Mouse (Mus musculus) CH12.LX (cell line): ENCODE measurements around the gene Lrguk. TPM values are rescaled to one million over a fixed set of nuclear protein-coding genes. Genes with fewer than 3 reads are reported as not detected.

ENCODE experiments used
- DNase-seq: peaks from one replicate; pipeline ENCODE4 v3.0.0-alpha.2; 2013; ENCODE audit errors: extremely low read depth
- H3K27ac ChIP-seq: 2 replicates; pipeline ENCODE4 v1.5.1; 2012; ENCODE audit warnings: low read depth, mild to moderate bottlenecking, control low read depth, moderate library complexity; ENCODE audit not compliant: insufficient read depth
- H3K27me3 ChIP-seq: replicated peaks from 2 replicates; pipeline ENCODE3; 2012; ENCODE audit warnings: inconsistent platforms
- H3K36me3 ChIP-seq, 2 experiments: replicated peaks in 1 of 2; 2 replicates each; pipeline versions ENCODE3 to v1.6.1; 2012; ENCODE audit warnings: inconsistent platforms in 1 of 2, low read length in 1 of 2, mild to moderate bottlenecking in 1 of 2, mixed read lengths in 1 of 2, moderate library complexity in 1 of 2; ENCODE audit not compliant: control insufficient read depth in 1 of 2, insufficient read depth in 1 of 2
- H3K4me1 ChIP-seq, 2 experiments: 2 replicates each; pipeline ENCODE4 v1.6.1; 2012; ENCODE audit warnings: inconsistent platforms in 1 of 2, moderate library complexity in 1 of 2; ENCODE audit not compliant: insufficient read depth in 2 of 2, control insufficient read depth in 1 of 2
- H3K4me2 ChIP-seq: 2 replicates; pipeline ENCODE4 v1.6.1; 2012; ENCODE audit warnings: low read depth, mild to moderate bottlenecking, control low read depth; ENCODE audit not compliant: poor library complexity, insufficient read depth, severe bottlenecking
- H3K4me3 ChIP-seq, 3 experiments: fragments of 150-350 bp in 1 of 3; sonication (generic) in 1 of 3; replicated peaks in 1 of 3; 2 replicates each; pipeline versions ENCODE3 to v1.5.1; 2011 to 2012; ENCODE audit warnings: low read depth in 2 of 3, low read length in 2 of 3, mild to moderate bottlenecking in 2 of 3, moderate library complexity in 2 of 3, control low read depth in 1 of 3, improper control_type of control experiment in 1 of 3, inconsistent platforms in 1 of 3, mixed read lengths in 1 of 3; ENCODE audit not compliant: poor library complexity in 1 of 3
- H3K79me2 ChIP-seq: replicated peaks from 2 replicates; pipeline ENCODE4 v1.6.1; 2012; ENCODE audit warnings: mild to moderate bottlenecking, moderate library complexity; ENCODE audit not compliant: control insufficient read depth, poor library complexity, insufficient read depth, severe bottlenecking; ENCODE audit errors: extremely low read depth
- H3K9ac ChIP-seq: 2 replicates; pipeline ENCODE4 v1.6.1; 2012; ENCODE audit warnings: low read depth, mild to moderate bottlenecking, control low read depth, moderate library complexity; ENCODE audit not compliant: insufficient read depth
- H3K9me3 ChIP-seq: replicated peaks from 2 replicates; pipeline ENCODE3; 2012; ENCODE audit warnings: low read length, inconsistent platforms, mixed read lengths
- CHD1 ChIP-seq: IDR thresholded peaks from 2 replicates; pipeline ENCODE4 v1.6.1; 2012; ENCODE audit warnings: low read depth, low read length, improper control_type of control experiment, inconsistent platforms
- CHD2 ChIP-seq: IDR thresholded peaks from 2 replicates; pipeline ENCODE4 v1.6.1; 2011; ENCODE audit warnings: low read length, improper control_type of control experiment
- E2F4 ChIP-seq: IDR thresholded peaks from 2 replicates; pipeline ENCODE4 v1.6.1; 2011; ENCODE audit warnings: low read depth, low read length, improper control_type of control experiment; ENCODE audit not compliant: insufficient replicate concordance
- ELF1 ChIP-seq: IDR thresholded peaks from 2 replicates; pipeline ENCODE4 v1.6.1; 2014; ENCODE audit warnings: low read depth, mild to moderate bottlenecking, inconsistent platforms, low read length, improper control_type of control experiment
- GABPA ChIP-seq: IDR thresholded peaks from 2 replicates; pipeline ENCODE4 v1.6.1; 2012; ENCODE audit warnings: low read depth, low read length, improper control_type of control experiment, inconsistent platforms; ENCODE audit not compliant: insufficient replicate concordance
- HCFC1 ChIP-seq: IDR thresholded peaks from 2 replicates; pipeline ENCODE4 v1.6.1; 2012; ENCODE audit warnings: low read depth, mild to moderate bottlenecking, inconsistent platforms, low read length, improper control_type of control experiment
- IRF4 ChIP-seq: IDR thresholded peaks from 2 replicates; pipeline ENCODE4 v1.6.1; 2014; ENCODE audit warnings: low read depth, mild to moderate bottlenecking, inconsistent platforms, low read length, improper control_type of control experiment
- JUN ChIP-seq: IDR thresholded peaks from 2 replicates; pipeline ENCODE4 v1.6.1; 2011; ENCODE audit warnings: low read depth, mild to moderate bottlenecking, low read length, improper control_type of control experiment, moderate library complexity; ENCODE audit not compliant: insufficient read depth
- KAT2A ChIP-seq: IDR thresholded peaks from 2 replicates; pipeline ENCODE4 v1.6.1; 2012; ENCODE audit warnings: low read length, improper control_type of control experiment, inconsistent platforms; ENCODE audit not compliant: insufficient replicate concordance
- MAX ChIP-seq: IDR thresholded peaks from 2 replicates; pipeline ENCODE4 v1.6.1; 2011; ENCODE audit warnings: low read length, improper control_type of control experiment
- MAZ ChIP-seq: IDR thresholded peaks from 2 replicates; pipeline ENCODE4 v1.6.1; 2012; ENCODE audit warnings: low read depth, mild to moderate bottlenecking, inconsistent platforms, low read length, improper control_type of control experiment, moderate library complexity
- MEF2A ChIP-seq: IDR thresholded peaks from 2 replicates; pipeline ENCODE4 v1.6.1; 2014; ENCODE audit warnings: low read depth, mild to moderate bottlenecking, inconsistent platforms, low read length, improper control_type of control experiment, borderline replicate concordance
- MXI1 ChIP-seq: IDR thresholded peaks from 2 replicates; pipeline ENCODE4 v1.6.1; 2011; ENCODE audit warnings: mild to moderate bottlenecking, low read depth, low read length, improper control_type of control experiment
- NRF1 ChIP-seq: IDR thresholded peaks from 2 replicates; pipeline ENCODE4 v1.6.1; 2014; ENCODE audit warnings: low read depth, mild to moderate bottlenecking, inconsistent platforms, low read length, improper control_type of control experiment, moderate library complexity
- POLR2A ChIP-seq: IDR thresholded peaks from 2 replicates; pipeline ENCODE4 v1.6.1; 2011; ENCODE audit warnings: low read depth, mild to moderate bottlenecking, improper control_type of control experiment, low read length
- POLR2AphosphoS2 ChIP-seq: IDR thresholded peaks from 2 replicates; pipeline ENCODE4 v1.6.1; 2011; ENCODE audit warnings: low read depth, low read length, improper control_type of control experiment
- SMC3 ChIP-seq: IDR thresholded peaks from 2 replicates; pipeline ENCODE4 v1.6.1; 2011; ENCODE audit warnings: low read depth, low read length, improper control_type of control experiment
- TBP ChIP-seq: conservative IDR thresholded peaks from 2 replicates; pipeline ENCODE4 v1.6.1; 2011; ENCODE audit warnings: low read depth, low read length, improper control_type of control experiment
- USF1 ChIP-seq: IDR thresholded peaks from 2 replicates; pipeline ENCODE4 v1.6.1; 2014; ENCODE audit warnings: low read depth, mild to moderate bottlenecking, inconsistent platforms, low read length, improper control_type of control experiment
- USF2 ChIP-seq: conservative IDR thresholded peaks from 2 replicates; pipeline ENCODE4 v1.6.1; 2011; ENCODE audit warnings: low read depth, low read length, improper control_type of control experiment
- ZC3H11A ChIP-seq: IDR thresholded peaks from 2 replicates; pipeline ENCODE4 v1.6.1; 2012; ENCODE audit warnings: low read depth, mild to moderate bottlenecking, inconsistent platforms, low read length, improper control_type of control experiment
- ZKSCAN1 ChIP-seq: IDR thresholded peaks from 2 replicates; pipeline ENCODE4 v1.6.1; 2012; ENCODE audit warnings: low read depth, inconsistent platforms, low read length, improper control_type of control experiment, borderline replicate concordance
- ZMIZ1 ChIP-seq: IDR thresholded peaks from 2 replicates; pipeline ENCODE4 v1.6.1; 2012; ENCODE audit warnings: low read depth, mild to moderate bottlenecking, inconsistent platforms, low read length, improper control_type of control experiment
- dilution Hi-C: fragments of 300-500 bp; cut with MboI; formaldehyde crosslinking; loops from 2 replicates; pipeline ENCODE4 v1.14.3; 2020; ENCODE audit warnings: low sequenced_read_pairs; ENCODE audit not compliant: extremely low pct_unique_long_range_greater_than_20kb, extremely low pct_ligation_motif_present
- in situ Hi-C: fragments of 300-500 bp; cut with MboI; formaldehyde crosslinking; loops from 3 replicates; pipeline ENCODE4 v1.14.3; 2019; ENCODE audit warnings: low sequenced_read_pairs, low pct_ligation_motif_present, low pct_unique_long_range_greater_than_20kb, mixed read lengths
- polyA plus RNA-seq: library from polyadenylated mRNA; unstranded; fragments of >175 nt; gene quantifications from 2 replicates; pipeline ENCODE4 v1.2.1, GENCODE M21; 2012; ENCODE audit warnings: low read depth; ENCODE audit not compliant: insufficient read length
- total RNA-seq, 2 experiments: library from RNA; depleted of rRNA; stranded (reverse); fragments of 300-350 nt in 1 of 2; fragments of >200 nt in 1 of 2; gene quantifications; 2 replicates each; pipeline ENCODE4 v1.2.3; 2012 to 2014

Gene Lrguk
- total and polyA plus RNA-seq, 3 experiments = 0.85 to 1.6 (median 1.1) TPM

GRCm38 (mm10) chr6:34096905-34097304 is 67.7 kb downstream of the Lrguk start:
- H3K4me3 ChIP-seq = no peak overlapping the region
- H3K9ac ChIP-seq = no peak overlapping the region
- no peak overlapping the region for H3K4me2 ChIP-seq
- H3K27ac ChIP-seq = no peak overlapping the region
- H3K36me3 ChIP-seq = no peaks in the 10 kb centered on the region
- dilution Hi-C loops (no loop called here), in situ Hi-C loops (no loop called here)
- no peaks in the 10 kb centered on the region for H3K79me2 ChIP-seq
- H3K9me3 ChIP-seq = no peaks in the 10 kb centered on the region
- no peaks in the 10 kb centered on the region for H3K27me3 ChIP-seq
- TF ChIP-seq MAX (no peak), MXI1 (no peak), USF1 (no peak), ELF1 (no peak), ZKSCAN1 (no peak), SMC3 (no peak), HCFC1 (no peak), E2F4 (no peak), GABPA (no peak), MAZ (no peak), ZC3H11A (no peak), POLR2A (no peak), TBP (no peak), POLR2AphosphoS2 (no peak), IRF4 (no peak), JUN (no peak), MEF2A (no peak), NRF1 (no peak), KAT2A (no peak), ZMIZ1 (no peak)
- TF ChIP-seq, all 38 proteins: peak for 0
- H3K4me1 ChIP-seq = peaks cover 5 to 20% of the 10 kb centered on the region in 2 experiments
- no peak for DNase-seq

GRCm38 (mm10) chr6:34099725-34100124 is 70.5 kb downstream of the Lrguk start:
- H3K79me2 ChIP-seq = no peaks in the 10 kb centered on the region
- H3K27me3 ChIP-seq = no peaks in the 10 kb centered on the region
- DNase-seq = no peak
- H3K27ac ChIP-seq = no peak overlapping the region
- H3K36me3 ChIP-seq = no peaks in the 10 kb centered on the region
- no peak overlapping the region for H3K4me3 ChIP-seq
- no peak overlapping the region for H3K9ac ChIP-seq
- no peak overlapping the region for H3K4me2 ChIP-seq
- dilution Hi-C loops = no loop called here
- H3K4me1 ChIP-seq = peaks cover 0 to 21% of the 10 kb centered on the region in 2 experiments; a peak in 2 of 4 replicates
- TF ChIP-seq CHD1 (no peak), HCFC1 (no peak), NRF1 (no peak), ZKSCAN1 (no peak), CHD2 (peak; percentile 75; the same call in 1 of the 2 replicates), ELF1 (0 out of 2 replicates have a peak, but pooled peaks have one; percentile 32), USF2 (no peak), SMC3 (no peak)
- TF ChIP-seq, all 38 proteins: peak for 2
- no peaks in the 10 kb centered on the region for H3K9me3 ChIP-seq
- in situ Hi-C loops = no loop called here
